Mouse (Mus musculus) hindbrain, embryonic 11.5 days (tissue): ENCODE results near the gene Galt. TPM values are rescaled to one million over a fixed set of nuclear protein-coding genes. Genes with fewer than 3 reads are reported as not detected.

Source experiments
- ATAC-seq: fragments of 200-750 bp; cut with Nextera tagmentation; 2 replicates; pipeline ENCODE4 v1.8.0; 2017; ENCODE audit warnings: mild to moderate bottlenecking, moderate TSS enrichment, moderate library complexity; ENCODE audit not compliant: low FRiP score
- DNase-seq: peaks from one replicate; pipeline ENCODE4 v3.0.0-alpha.2; 2015; ENCODE audit warnings: low spot score
- H3K27ac ChIP-seq: fragments of 300-500 bp; sonication (generic); 2 replicates; pipeline ENCODE4 v1.5.1; 2014; ENCODE audit warnings: mild to moderate bottlenecking, low read depth, low read length
- H3K27me3 ChIP-seq: fragments of 300-500 bp; sonication (generic); 2 replicates; pipeline ENCODE4 v1.6.1; 2014; ENCODE audit warnings: mild to moderate bottlenecking, low read length, moderate library complexity, mixed read lengths; ENCODE audit not compliant: control insufficient read depth, insufficient read depth
- H3K36me3 ChIP-seq: fragments of 300-500 bp; sonication (generic); 2 replicates; pipeline ENCODE4 v1.6.1; 2014; ENCODE audit warnings: mild to moderate bottlenecking, low read length, moderate library complexity, mixed read lengths; ENCODE audit not compliant: control insufficient read depth, insufficient read depth
- H3K4me1 ChIP-seq: fragments of 300-500 bp; sonication (generic); replicated peaks from 2 replicates; pipeline ENCODE4 v1.6.1; 2014; ENCODE audit warnings: low read length, mixed read lengths; ENCODE audit not compliant: control insufficient read depth, insufficient read depth
- H3K4me2 ChIP-seq: fragments of 300-500 bp; sonication (generic); replicated peaks from 2 replicates; pipeline ENCODE4 v1.6.1; 2014; ENCODE audit warnings: mild to moderate bottlenecking, low read depth, low read length
- H3K4me3 ChIP-seq: fragments of 300-500 bp; sonication (generic); 2 replicates; pipeline ENCODE4 v1.5.1; 2014; ENCODE audit warnings: low read depth, low read length
- H3K9ac ChIP-seq: fragments of 300-500 bp; sonication (generic); 2 replicates; pipeline ENCODE4 v1.6.1; 2014; ENCODE audit warnings: low read depth, low read length
- H3K9me3 ChIP-seq: fragments of 300-500 bp; sonication (generic); 2 replicates; pipeline ENCODE4 v1.6.1; 2016; ENCODE audit warnings: low read length; ENCODE audit not compliant: control insufficient read depth
- WGBS: fragments of 180-500 bp; shearing (Covaris S2); extraction: QIAGEN DNeasy Blood & Tissue Kit; methylation state at CpG from one replicate; pipeline ENCODE4 v1.1.7; 2014; 5-methylcytosine and 5-hydroxymethylcytosine counted together
- polyA plus RNA-seq: library from polyadenylated mRNA; unstranded; fragments of >200 nt; fragmentation: Nextera tagmentation; extraction: Ambion mirVana; gene quantifications from 2 replicates; pipeline ENCODE4 v1.2.1, GENCODE M21; 2014

Gene Galt
- polyA plus RNA-seq, 1 experiment from 2014 or later: 26.1 TPM

DNA sequence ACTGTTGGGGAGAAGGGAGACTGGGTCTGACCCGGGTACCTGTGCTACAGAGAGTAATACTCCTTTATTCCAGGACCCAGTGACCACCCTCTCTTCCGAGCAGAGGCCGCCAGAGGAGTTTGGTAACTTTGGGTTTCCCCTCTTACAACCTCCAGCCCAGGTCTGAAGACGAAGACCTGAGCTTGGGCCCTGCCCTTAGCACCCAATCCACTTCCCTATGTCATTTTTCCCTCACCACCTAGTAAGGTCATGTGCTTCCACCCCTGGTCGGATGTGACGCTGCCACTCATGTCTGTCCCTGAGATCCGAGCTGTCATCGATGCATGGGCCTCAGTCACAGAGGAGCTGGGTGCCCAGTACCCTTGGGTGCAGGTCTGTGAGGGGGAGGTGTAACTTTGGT is 1.4 kb downstream of the Galt start:
- Histone ChIP-seq H3K4me1 (peaks cover 2% of the 10 kb centered on the region; the same call in 1 of the 2 replicates), H3K9me3 (no peaks in the 10 kb centered on the region), H3K36me3 (no peaks in the 10 kb centered on the region), H3K9ac (peak overlapping the region; percentile 59; the same call in 1 of the 2 replicates), H3K27ac (no peak overlapping the region), H3K27me3 (no peaks in the 10 kb centered on the region), H3K4me3 (peak overlapping the region; percentile 68), H3K4me2 (peak overlapping the region; percentile 90)
- WGBS: 74% methylated on average over 8 of the region's 8 CpGs
- ATAC-seq (no peak), DNase-seq (no peak)

GRCm38 (mm10) chr4:41757321-41757720 is 2.3 kb downstream of the Galt start:
- Histone ChIP-seq H3K4me2 (no peak overlapping the region), H3K9ac (no peak overlapping the region), H3K27ac (no peak overlapping the region), H3K27me3 (no peaks in the 10 kb centered on the region), H3K4me3 (no peak overlapping the region), H3K4me1 (peaks cover 2% of the 10 kb centered on the region; the same call in 1 of the 2 replicates), H3K9me3 (no peaks in the 10 kb centered on the region), H3K36me3 (no peaks in the 10 kb centered on the region)
- 95% methylated on average over 13 of the region's 13 CpGs for WGBS
- no peak for DNase-seq
- ATAC-seq: no peak

- no peaks in the 10 kb centered on the region for H3K36me3 ChIP-seq
- no peak overlapping the region for H3K4me3 ChIP-seq
- 81% methylated on average over 11 of the region's 11 CpGs for WGBS
- no peaks in the 10 kb centered on the region for H3K9me3 ChIP-seq
- DNase-seq: no peak
- H3K4me2 ChIP-seq: no peak overlapping the region
- H3K4me1 ChIP-seq: peaks cover 2% of the 10 kb centered on the region; the same call in 1 of the 2 replicates
- ATAC-seq: no peak
- H3K27ac ChIP-seq: no peak overlapping the region
- no peaks in the 10 kb centered on the region for H3K27me3 ChIP-seq
- H3K9ac ChIP-seq: no peak overlapping the region
Measured at GRCm38 (mm10) chr4:41758021-41758420, 3.0 kb downstream of the Galt start.

DNA sequence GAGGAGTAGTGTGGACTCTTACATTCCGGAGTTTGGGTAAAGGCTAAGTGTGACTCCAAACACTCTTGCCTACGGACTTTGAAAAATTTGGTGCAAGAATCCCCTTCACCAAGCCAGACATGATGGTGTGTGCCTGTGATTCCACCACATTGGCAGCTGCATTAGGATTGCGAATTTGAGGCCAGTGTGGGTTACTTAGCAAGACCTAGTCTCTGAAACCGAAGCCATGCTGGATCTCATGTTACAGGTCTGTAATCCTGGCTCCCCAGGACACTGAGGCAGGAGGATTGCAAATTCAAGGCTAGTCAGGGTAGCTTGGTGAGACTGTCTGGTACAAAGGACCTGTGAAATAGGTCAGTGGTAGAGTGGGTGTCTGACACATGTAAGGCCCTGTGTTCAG is 3.7 kb downstream of the Galt start:
- ATAC-seq (no peak), DNase-seq (no peak)
- Histone ChIP-seq H3K9me3 (no peaks in the 10 kb centered on the region), H3K27me3 (no peaks in the 10 kb centered on the region), H3K27ac (no peak overlapping the region), H3K36me3 (no peaks in the 10 kb centered on the region), H3K4me2 (no peak overlapping the region), H3K9ac (no peak overlapping the region), H3K4me3 (no peak overlapping the region), H3K4me1 (peaks cover 2% of the 10 kb centered on the region; the same call in 1 of the 2 replicates)
- 86% methylated on average over 4 of the region's 4 CpGs for WGBS

GRCm38 (mm10) chr4:41759206-41759605 is 4.2 kb downstream of the Galt start:
- Histone ChIP-seq H3K36me3 (no peaks in the 10 kb centered on the region), H3K4me3 (no peak overlapping the region), H3K9ac (no peak overlapping the region), H3K4me1 (peaks cover 2% of the 10 kb centered on the region; the same call in 1 of the 2 replicates), H3K27ac (no peak overlapping the region), H3K9me3 (no peaks in the 10 kb centered on the region), H3K4me2 (no peak overlapping the region), H3K27me3 (no peaks in the 10 kb centered on the region)
- 87% methylated on average over 9 of the region's 9 CpGs for WGBS
- DNase-seq (no peak), ATAC-seq (no peak)

DNA sequence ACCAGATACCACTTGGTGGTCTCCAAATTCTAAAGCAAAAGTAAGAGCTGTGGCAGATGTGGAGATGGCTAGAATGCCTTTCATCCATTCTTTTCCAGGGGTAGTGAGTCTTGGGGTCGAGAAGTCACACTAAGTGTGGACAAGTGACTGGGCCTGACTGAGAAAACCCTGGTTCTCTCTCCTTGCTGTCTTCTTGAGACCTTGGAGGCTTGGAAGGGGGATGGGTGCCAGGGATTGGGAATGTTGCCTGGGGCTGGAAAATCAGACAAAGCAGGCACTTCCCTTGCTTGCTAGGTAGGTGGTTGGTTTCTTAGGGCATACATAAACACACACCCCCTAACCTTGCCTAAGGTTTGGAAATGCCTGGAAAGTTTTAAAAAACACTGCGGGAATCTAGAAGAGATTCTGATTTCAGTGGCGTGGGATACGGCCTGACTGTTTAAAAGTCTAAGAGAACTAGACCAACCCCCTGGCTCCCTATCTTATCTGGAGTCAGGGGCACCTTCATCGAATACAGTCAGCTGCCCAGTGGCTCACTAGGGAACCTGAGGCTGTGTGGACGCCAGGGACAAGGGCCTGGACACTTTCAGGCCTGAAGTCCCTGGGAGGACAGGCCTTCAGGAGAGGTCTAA is 4.7 kb downstream of the Galt start:
- no peak for ATAC-seq
- H3K4me3 ChIP-seq: peak overlapping the region; percentile 36
- peak overlapping the region; percentile 40 for H3K4me2 ChIP-seq
- H3K27me3 ChIP-seq: no peaks in the 10 kb centered on the region
- no peaks in the 10 kb centered on the region for H3K36me3 ChIP-seq
- peak; percentile 6 for DNase-seq
- 43% methylated on average over 6 of the region's 6 CpGs for WGBS
- peak overlapping the region; percentile 44 for H3K9ac ChIP-seq
- no peaks in the 10 kb centered on the region for H3K9me3 ChIP-seq
- peaks cover 2% of the 10 kb centered on the region; the same call in 1 of the 2 replicates for H3K4me1 ChIP-seq
- peak overlapping the region; percentile 43; the same call in 1 of the 2 replicates for H3K27ac ChIP-seq

- H3K36me3 ChIP-seq: no peaks in the 10 kb centered on the region
- ATAC-seq (peak; percentile 86), DNase-seq (peak; percentile 86)
- peaks cover 2% of the 10 kb centered on the region; the same call in 1 of the 2 replicates for H3K4me1 ChIP-seq
- H3K27me3 ChIP-seq: no peaks in the 10 kb centered on the region
- 3% methylated on average over 15 of the region's 15 CpGs for WGBS
- H3K4me2 ChIP-seq: peak overlapping the region; percentile 40
- H3K9me3 ChIP-seq: no peaks in the 10 kb centered on the region
- H3K4me3 ChIP-seq: peak overlapping the region; percentile 36
- peak overlapping the region; percentile 44 for H3K9ac ChIP-seq
- H3K27ac ChIP-seq: peak overlapping the region; percentile 43
Measured at GRCm38 (mm10) chr4:41760288-41760721, 5.3 kb downstream of the Galt start.

DNA sequence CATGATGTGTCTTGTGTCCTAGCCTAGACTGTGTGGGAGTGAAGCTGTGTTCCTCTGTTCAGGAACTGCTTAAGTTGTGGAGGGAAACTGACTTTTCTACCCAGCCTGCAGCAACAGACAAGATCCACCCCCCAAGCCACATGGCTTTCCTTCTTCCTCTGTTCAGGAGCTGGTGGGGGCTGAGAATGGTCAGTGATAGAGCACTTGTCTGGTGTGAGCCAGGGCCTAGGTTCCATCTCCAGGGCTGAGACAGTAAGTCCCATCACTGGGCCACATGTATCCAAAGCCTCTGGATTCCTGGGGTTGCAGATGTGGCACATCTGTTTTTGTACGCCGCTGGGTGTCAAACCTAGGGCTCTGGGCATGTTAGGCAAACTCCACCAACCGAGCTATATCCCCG is 5.9 kb downstream of the Galt start:
- Histone ChIP-seq H3K4me2 (peak overlapping the region; percentile 40), H3K27ac (no peak overlapping the region), H3K9ac (no peak overlapping the region; the same call in 1 of the 2 replicates), H3K36me3 (no peaks in the 10 kb centered on the region), H3K27me3 (no peaks in the 10 kb centered on the region), H3K9me3 (no peaks in the 10 kb centered on the region), H3K4me1 (peaks cover 2% of the 10 kb centered on the region; the same call in 1 of the 2 replicates), H3K4me3 (peak overlapping the region; percentile 36)
- DNase-seq: peak; percentile 5
- ATAC-seq: 0 out of 2 replicates have a peak, but pooled peaks have one; percentile 28
- 79% methylated on average over 4 of the region's 4 CpGs for WGBS

DNA sequence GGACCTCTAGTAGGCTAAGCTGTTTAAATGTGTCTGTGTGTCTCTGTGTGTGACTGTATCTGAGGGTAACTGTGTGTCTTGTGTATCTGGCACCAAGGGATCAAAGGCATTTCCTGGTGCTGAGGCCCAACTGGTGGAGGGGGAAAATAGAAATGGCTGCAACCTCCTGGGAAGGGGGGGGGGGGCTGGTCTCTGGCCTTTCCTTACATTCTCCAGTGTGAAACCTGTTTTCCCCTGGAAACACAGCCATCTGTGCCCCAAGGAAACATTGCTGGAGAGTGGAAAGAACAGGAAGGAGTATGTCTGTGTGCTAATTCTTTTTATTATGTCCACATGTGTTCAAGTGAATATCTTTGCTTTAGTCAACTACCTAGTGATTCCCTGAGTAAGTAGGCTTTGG is 6.7 kb downstream of the Galt start:
- Histone ChIP-seq H3K36me3 (no peaks in the 10 kb centered on the region), H3K27ac (peak overlapping the region; percentile 14; the same call in 1 of the 2 replicates), H3K27me3 (no peaks in the 10 kb centered on the region), H3K9ac (no peak overlapping the region), H3K4me1 (peaks cover 2% of the 10 kb centered on the region; the same call in 1 of the 2 replicates), H3K9me3 (no peaks in the 10 kb centered on the region), H3K4me2 (0 out of 2 replicates have a peak overlapping the region, but pooled peaks have one; percentile 40), H3K4me3 (no peak overlapping the region)
- ATAC-seq (no peak), DNase-seq (peak; percentile 6)
